Mouse (Mus musculus): ENCODE results near the gene Erbb2. TPM values are rescaled to one million over a fixed set of nuclear protein-coding genes. Genes with fewer than 3 reads are reported as not detected.
A peak's percentile ranks its signal among the peaks of the same experiment; 100 is the strongest.

Erbb2 gene
- polyA plus RNA-seq, 1 experiment from 2014 or later = 26.9 TPM

DNA sequence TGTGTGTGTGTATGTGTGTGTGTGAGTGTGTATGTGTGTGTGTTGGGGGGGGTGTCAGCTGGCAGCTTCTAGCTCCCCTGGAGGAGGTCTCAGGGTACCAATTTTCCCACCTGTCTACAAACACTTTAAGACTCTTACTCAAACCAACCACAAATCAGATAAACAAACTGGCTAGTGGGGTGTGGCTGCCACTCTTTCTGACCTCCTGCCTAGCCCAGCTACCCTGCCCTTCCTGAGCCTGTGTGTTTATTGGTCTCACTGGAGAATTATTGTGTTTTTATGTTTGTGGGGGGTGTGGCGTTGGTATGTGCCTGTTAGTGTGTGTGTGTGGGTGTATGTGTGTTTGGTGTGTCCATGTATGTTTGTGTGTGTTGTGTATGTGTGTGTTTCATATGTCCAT lies 4.8 kb downstream of the Erbb2 start:
- H3K4me3 ChIP-seq (ENCODE audit: low read depth, low read length) = no peak overlapping the region
- TF ChIP-seq EP300 (optimal IDR thresholded peaks at IDR 0.05) (no peak), CTCF (IDR thresholded peaks at IDR 0.05; ENCODE audit: low read depth) (no peak)
- 0 out of 2 replicates have a peak, but pooled peaks cover 4% of the 10 kb centered on the region for H3K4me1 ChIP-seq (replicated peaks; ENCODE audit: control insufficient read depth, insufficient read depth)
- no peaks in the 10 kb centered on the region for H3K27me3 ChIP-seq (ENCODE audit: control insufficient read depth, insufficient read depth, low read length)
- H3K36me3 ChIP-seq (ENCODE audit: control insufficient read depth, insufficient read depth, low read length) = peaks cover 3% of the 10 kb centered on the region
- H3K4me2 ChIP-seq (replicated peaks; ENCODE audit: low read depth) = no peak overlapping the region
- ATAC-seq (ENCODE audit: low FRiP score, low TSS enrichment) (no peak), DNase-seq (ENCODE audit: low spot score) (peak; percentile 59)
- peak overlapping the region; percentile 45; the same call in 1 of the 2 replicates for H3K27ac ChIP-seq (replicated peaks)
- no peak overlapping the region for H3K9ac ChIP-seq (ENCODE audit: low read length)
- WGBS = 60% methylated on average over 1 of the region's 1 CpGs
- H3K9me3 ChIP-seq (ENCODE audit: control insufficient read depth, low read length) = no peaks in the 10 kb centered on the region

DNA sequence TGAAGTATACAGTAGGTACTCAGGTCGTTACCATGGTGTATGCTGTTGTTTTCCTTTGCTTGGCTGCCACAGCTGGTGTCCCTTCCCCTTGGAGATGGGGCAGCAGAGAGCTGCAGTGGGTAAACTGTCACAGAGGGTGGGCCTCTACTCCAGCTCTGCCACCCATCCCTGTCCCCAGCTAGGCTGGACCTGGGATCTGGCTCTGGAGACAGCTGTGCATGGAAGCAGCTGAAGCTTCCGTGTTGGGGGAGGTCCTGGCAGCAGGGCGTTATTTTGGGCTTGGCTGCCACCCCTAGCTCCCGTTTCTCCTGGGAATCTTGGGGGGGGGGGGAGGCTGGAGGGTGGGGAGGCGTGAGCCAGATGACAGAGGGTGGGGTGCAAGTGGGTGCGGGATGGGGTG lies 6.0 kb downstream of the Erbb2 start:
- Histone ChIP-seq H3K4me1 (replicated peaks; ENCODE audit: control insufficient read depth, insufficient read depth) (0 out of 2 replicates have a peak, but pooled peaks cover 4% of the 10 kb centered on the region), H3K27ac (replicated peaks) (peak overlapping the region; percentile 76), H3K9ac (ENCODE audit: low read length) (no peak overlapping the region), H3K4me3 (ENCODE audit: low read depth, low read length) (no peak overlapping the region), H3K36me3 (ENCODE audit: control insufficient read depth, insufficient read depth, low read length) (peaks cover 13% of the 10 kb centered on the region), H3K27me3 (ENCODE audit: control insufficient read depth, insufficient read depth, low read length) (no peaks in the 10 kb centered on the region), H3K4me2 (replicated peaks; ENCODE audit: low read depth) (no peak overlapping the region; the same call in 1 of the 2 replicates), H3K9me3 (ENCODE audit: control insufficient read depth, low read length) (no peaks in the 10 kb centered on the region)
- ATAC-seq (ENCODE audit: low FRiP score, low TSS enrichment) = no peak
- 48% methylated on average over 6 of the region's 6 CpGs for WGBS
- DNase-seq (ENCODE audit: low spot score) = no peak
- no peak for TF ChIP-seq CTCF (IDR thresholded peaks at IDR 0.05; ENCODE audit: low read depth)
- no peak for TF ChIP-seq EP300 (optimal IDR thresholded peaks at IDR 0.05)

DNA sequence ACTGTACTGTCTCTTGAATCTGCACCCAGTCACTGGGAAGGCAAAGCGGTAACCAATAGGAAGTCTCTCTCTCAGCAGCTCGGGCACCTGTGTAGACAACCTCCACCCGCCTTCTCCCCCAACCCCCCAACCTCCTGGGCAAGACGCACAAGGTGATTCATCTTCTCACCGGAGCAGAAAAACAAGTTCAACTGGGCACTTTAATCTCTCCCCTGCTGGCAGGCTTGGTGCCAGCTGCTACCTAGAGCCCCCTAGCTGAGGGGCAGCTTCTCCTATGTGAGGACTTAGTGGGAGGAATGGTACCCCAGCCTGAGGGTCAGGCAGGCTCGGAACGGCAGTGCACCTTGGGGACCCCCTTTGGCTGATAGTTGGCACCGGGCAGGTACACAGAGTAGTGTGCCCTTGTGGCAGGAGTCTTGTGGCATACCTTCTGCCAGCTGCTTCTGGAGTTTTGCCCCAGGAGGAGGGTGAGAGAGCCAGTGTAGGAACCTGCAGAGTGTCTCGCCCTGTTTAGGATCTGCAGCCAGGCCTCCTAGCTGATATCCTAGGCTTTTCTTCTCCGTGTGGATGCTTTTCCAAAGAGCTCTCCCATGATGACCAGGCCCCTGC lies 6.8 kb downstream of the Erbb2 start:
- peak; percentile 54 for TF ChIP-seq CTCF (IDR thresholded peaks at IDR 0.05; ENCODE audit: low read depth)
- peak; percentile 94 for TF ChIP-seq EP300 (optimal IDR thresholded peaks at IDR 0.05)
- DNase-seq (ENCODE audit: low spot score) (peak; percentile 84), ATAC-seq (ENCODE audit: low FRiP score, low TSS enrichment) (peak; percentile 68)
- Histone ChIP-seq H3K4me2 (replicated peaks; ENCODE audit: low read depth) (no peak overlapping the region), H3K9me3 (ENCODE audit: control insufficient read depth, low read length) (no peaks in the 10 kb centered on the region), H3K36me3 (ENCODE audit: control insufficient read depth, insufficient read depth, low read length) (peaks cover 16% of the 10 kb centered on the region), H3K27ac (replicated peaks) (peak overlapping the region; percentile 91), H3K4me1 (replicated peaks; ENCODE audit: control insufficient read depth, insufficient read depth) (0 out of 2 replicates have a peak, but pooled peaks cover 1% of the 10 kb centered on the region), H3K27me3 (ENCODE audit: control insufficient read depth, insufficient read depth, low read length) (no peaks in the 10 kb centered on the region), H3K9ac (ENCODE audit: low read length) (peak overlapping the region; percentile 23; the same call in 1 of the 2 replicates), H3K4me3 (ENCODE audit: low read depth, low read length) (no peak overlapping the region)
- 47% methylated on average over 10 of the region's 10 CpGs for WGBS

DNA sequence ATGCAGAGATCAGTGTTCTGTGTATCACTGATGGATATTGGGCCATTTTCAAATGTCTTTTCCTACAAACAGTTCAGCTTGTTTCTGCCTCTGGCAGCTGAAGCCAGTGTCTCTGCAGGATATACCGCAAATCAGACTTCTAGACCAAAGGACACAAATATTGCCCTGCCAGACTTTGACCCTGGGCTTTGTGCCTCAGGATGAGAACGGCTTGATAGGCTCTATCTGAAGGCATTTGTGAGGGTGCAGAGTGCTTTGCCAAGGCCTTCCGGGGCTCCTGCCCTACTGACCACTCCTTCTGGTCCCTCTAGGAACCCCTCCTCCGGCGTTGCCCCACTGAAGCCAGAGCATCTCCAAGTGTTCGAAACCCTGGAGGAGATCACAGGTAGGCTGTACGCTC lies 14.3 kb downstream of the Erbb2 start:
- ATAC-seq (ENCODE audit: low FRiP score, low TSS enrichment) (no peak), DNase-seq (ENCODE audit: low spot score) (peak; percentile 14)
- Histone ChIP-seq H3K4me2 (replicated peaks; ENCODE audit: low read depth) (no peak overlapping the region), H3K9ac (ENCODE audit: low read length) (no peak overlapping the region), H3K27ac (replicated peaks) (peak overlapping the region; percentile 87), H3K36me3 (ENCODE audit: control insufficient read depth, insufficient read depth, low read length) (peaks cover 31% of the 10 kb centered on the region), H3K4me3 (ENCODE audit: low read depth, low read length) (no peak overlapping the region), H3K4me1 (replicated peaks; ENCODE audit: control insufficient read depth, insufficient read depth) (no peaks in the 10 kb centered on the region), H3K27me3 (ENCODE audit: control insufficient read depth, insufficient read depth, low read length) (no peaks in the 10 kb centered on the region), H3K9me3 (ENCODE audit: control insufficient read depth, low read length) (no peaks in the 10 kb centered on the region)
- TF ChIP-seq CTCF (IDR thresholded peaks at IDR 0.05; ENCODE audit: low read depth) (no peak), EP300 (optimal IDR thresholded peaks at IDR 0.05) (no peak)
- 84% methylated on average over 7 of the region's 7 CpGs for WGBS

DNA sequence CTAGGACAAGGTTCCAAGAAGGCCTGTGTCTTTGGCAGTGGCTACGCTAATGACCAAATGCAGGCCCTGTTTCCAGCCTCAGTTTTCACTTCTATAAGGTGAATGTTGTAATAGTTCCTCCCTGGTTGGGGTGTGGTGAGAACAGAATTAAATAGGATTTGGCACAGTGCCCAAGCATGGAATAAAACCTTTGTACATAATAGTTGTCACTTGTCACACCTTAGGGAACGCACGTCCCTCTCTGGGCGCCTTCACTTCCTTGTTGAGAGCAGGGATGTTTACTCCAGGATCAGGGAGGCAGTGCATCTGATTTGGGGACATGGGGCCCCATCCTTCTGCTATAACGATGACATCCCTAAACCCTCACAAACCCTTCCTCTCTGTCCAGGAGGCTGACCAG lies 16.2 kb downstream of the Erbb2 start:
- peaks cover 27% of the 10 kb centered on the region for H3K36me3 ChIP-seq (ENCODE audit: control insufficient read depth, insufficient read depth, low read length)
- peak overlapping the region; percentile 87 for H3K27ac ChIP-seq (replicated peaks)
- no peaks in the 10 kb centered on the region for H3K4me1 ChIP-seq (replicated peaks; ENCODE audit: control insufficient read depth, insufficient read depth)
- H3K9me3 ChIP-seq (ENCODE audit: control insufficient read depth, low read length) = no peaks in the 10 kb centered on the region
- H3K4me2 ChIP-seq (replicated peaks; ENCODE audit: low read depth) = no peak overlapping the region
- H3K27me3 ChIP-seq (ENCODE audit: control insufficient read depth, insufficient read depth, low read length) = no peaks in the 10 kb centered on the region
- DNase-seq (ENCODE audit: low spot score) (peak; percentile 70), ATAC-seq (ENCODE audit: low FRiP score, low TSS enrichment) (peak; percentile 75)
- TF ChIP-seq CTCF (IDR thresholded peaks at IDR 0.05; ENCODE audit: low read depth) (no peak), EP300 (optimal IDR thresholded peaks at IDR 0.05) (no peak)
- WGBS = 56% methylated on average over 5 of the region's 5 CpGs
- no peak overlapping the region for H3K4me3 ChIP-seq (ENCODE audit: low read depth, low read length)
- H3K9ac ChIP-seq (ENCODE audit: low read length) = no peak overlapping the region

GRCm38 (mm10) chr11:98431743-98432502 lies 19.7 kb downstream of the Erbb2 start:
- TF ChIP-seq EP300 (optimal IDR thresholded peaks at IDR 0.05) (no peak), CTCF (IDR thresholded peaks at IDR 0.05; ENCODE audit: low read depth) (no peak)
- no peaks in the 10 kb centered on the region for H3K27me3 ChIP-seq (ENCODE audit: control insufficient read depth, insufficient read depth, low read length)
- peaks cover 36% of the 10 kb centered on the region for H3K36me3 ChIP-seq (ENCODE audit: control insufficient read depth, insufficient read depth, low read length)
- no peak overlapping the region for H3K4me2 ChIP-seq (replicated peaks; ENCODE audit: low read depth)
- 76% methylated on average over 9 of the region's 9 CpGs for WGBS
- no peaks in the 10 kb centered on the region for H3K4me1 ChIP-seq (replicated peaks; ENCODE audit: control insufficient read depth, insufficient read depth)
- ATAC-seq (ENCODE audit: low FRiP score, low TSS enrichment) (no peak), DNase-seq (ENCODE audit: low spot score) (no peak)
- no peak overlapping the region for H3K9ac ChIP-seq (ENCODE audit: low read length)
- no peaks in the 10 kb centered on the region for H3K9me3 ChIP-seq (ENCODE audit: control insufficient read depth, low read length)
- no peak overlapping the region for H3K27ac ChIP-seq (replicated peaks)
- H3K4me3 ChIP-seq (ENCODE audit: low read depth, low read length) = no peak overlapping the region
